Mouse (Mus musculus) cortical plate, adult 2 months (tissue): Measurements from ENCODE around the gene Eif2b2. TPM values are rescaled to one million over a fixed set of nuclear protein-coding genes. Genes with fewer than 3 reads are reported as not detected.

Experiments
- H3K27ac ChIP-seq: fragments of 200-500 bp; 2 replicates; pipeline ENCODE4 v1.5.1; 2012; ENCODE audit warnings: low read length, control low read depth, inconsistent platforms; ENCODE audit not compliant: insufficient read depth
- H3K4me1 ChIP-seq: fragments of 200-500 bp; 2 replicates; pipeline ENCODE4 v1.6.1; 2011; ENCODE audit warnings: low read length; ENCODE audit not compliant: control insufficient read depth, insufficient read depth
- H3K4me3 ChIP-seq: fragments of 200-500 bp; 2 replicates; pipeline ENCODE4 v1.5.1; 2011; ENCODE audit warnings: mild to moderate bottlenecking, low read length, control low read depth; ENCODE audit not compliant: insufficient read depth
- CTCF ChIP-seq: fragments of 200-500 bp; IDR thresholded peaks from 2 replicates; pipeline ENCODE4 v1.5.1; 2011; ENCODE audit warnings: mild to moderate bottlenecking, control low read depth, low read length; ENCODE audit not compliant: insufficient read depth; ENCODE audit errors: extremely low read depth
- POLR2A ChIP-seq: fragments of 200-500 bp; IDR thresholded peaks from 2 replicates; pipeline ENCODE4 v1.6.1; 2011; ENCODE audit warnings: mild to moderate bottlenecking, low read length, control low read depth; ENCODE audit not compliant: insufficient read depth; ENCODE audit errors: extremely low read depth
- polyA plus RNA-seq: library from polyadenylated mRNA; depleted of rRNA; stranded (reverse); fragments of >200 nt; gene quantifications from 2 replicates; pipeline ENCODE4 v1.2.3, GENCODE M21; 2012; rRNA removed

Gene Eif2b2
- 90.4 and 101 TPM in 2 replicates for polyA plus RNA-seq

- TF ChIP-seq CTCF (no peak), POLR2A (peak; percentile 22; the same call in 1 of the 2 replicates)
- Histone ChIP-seq H3K4me1 (peaks cover 2% of the 10 kb centered on the region; the same call in 1 of the 2 replicates), H3K4me3 (peak within 1 kb of the TSS; percentile 84), H3K27ac (no peak within 1 kb of the TSS)
These were observed at the start of gene Eif2b2 for GRCm38 (mm10) chr12:85219236-85219904. Gene Eif2b2, plus strand, starts transcription at chr12:85219481.

GRCm38 (mm10) chr12:85169877-85170276 lies 49.4 kb upstream of the Eif2b2 start:
- TF ChIP-seq POLR2A (no peak), CTCF (no peak)
- no peak overlapping the region for H3K27ac ChIP-seq
- no peaks in the 10 kb centered on the region for H3K4me1 ChIP-seq
- H3K4me3 ChIP-seq: no peak overlapping the region

- Histone ChIP-seq H3K4me1 (no peaks in the 10 kb centered on the region), H3K27ac (no peak overlapping the region), H3K4me3 (no peak overlapping the region)
- TF ChIP-seq POLR2A (no peak), CTCF (no peak)
These were observed 48.9 kb upstream of the Eif2b2 start for GRCm38 (mm10) chr12:85170284-85170947.

DNA sequence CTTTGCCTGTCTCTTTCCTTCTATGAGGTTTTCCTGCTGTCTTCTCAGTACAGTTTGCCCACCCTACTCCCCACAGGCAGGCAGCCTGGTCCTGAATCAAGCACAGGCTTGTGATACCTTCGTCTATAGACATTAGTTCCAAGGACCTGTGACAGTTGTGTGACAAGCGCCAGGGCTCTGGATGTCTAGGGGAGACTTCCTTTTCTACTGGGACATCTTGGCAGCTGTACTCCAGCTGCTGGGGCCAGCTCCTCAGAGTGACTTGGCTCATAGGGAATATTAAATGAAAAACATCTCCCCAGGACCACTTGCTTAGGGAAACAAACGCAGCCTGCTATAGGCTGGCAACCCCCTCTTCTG lies 48.4 kb upstream of the Eif2b2 start:
- Histone ChIP-seq H3K27ac (no peak overlapping the region), H3K4me3 (no peak overlapping the region), H3K4me1 (no peaks in the 10 kb centered on the region)
- no peak for TF ChIP-seq POLR2A
- TF ChIP-seq CTCF: no peak

- TF ChIP-seq CTCF: no peak
- TF ChIP-seq POLR2A: no peak
- H3K27ac ChIP-seq: no peak overlapping the region
- H3K4me1 ChIP-seq: no peaks in the 10 kb centered on the region
- H3K4me3 ChIP-seq: no peak overlapping the region
These were observed 45.3 kb upstream of the Eif2b2 start for GRCm38 (mm10) chr12:85174016-85174415.

DNA sequence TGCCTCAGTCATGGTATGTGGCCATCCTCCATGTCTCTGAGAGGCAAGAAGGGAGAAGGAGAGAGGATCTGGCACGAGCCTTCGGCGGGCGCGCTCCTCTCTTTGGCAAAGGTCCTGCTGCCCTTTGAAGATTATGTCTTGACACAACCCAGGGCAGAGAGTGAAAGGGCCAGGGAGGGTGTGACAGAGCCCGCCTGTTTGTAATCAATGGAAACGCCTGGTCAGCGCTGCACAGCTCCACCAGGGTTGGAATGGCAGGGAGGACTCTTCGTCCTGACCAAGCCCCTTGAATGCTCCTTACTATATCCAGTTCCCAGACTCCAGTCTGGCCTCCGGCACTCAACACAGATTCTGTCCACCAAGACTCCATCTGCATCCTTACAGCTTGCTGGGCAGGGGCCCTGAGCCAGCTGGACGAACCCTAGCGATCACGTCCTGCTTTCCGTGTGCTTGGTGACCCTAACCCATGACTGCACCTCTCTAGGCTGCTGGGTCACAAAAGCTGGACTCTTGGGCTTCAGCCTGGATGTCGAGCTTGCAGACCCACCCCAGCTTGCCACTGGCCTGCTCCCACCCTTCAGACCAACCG lies 44.1 kb upstream of the Eif2b2 start:
- Histone ChIP-seq H3K4me3 (no peak overlapping the region), H3K27ac (no peak overlapping the region), H3K4me1 (no peaks in the 10 kb centered on the region)
- TF ChIP-seq CTCF: no peak
- no peak for TF ChIP-seq POLR2A

- no peak overlapping the region; the same call in 1 of the 2 replicates for H3K4me3 ChIP-seq
- no peak overlapping the region for H3K27ac ChIP-seq
- H3K4me1 ChIP-seq: no peaks in the 10 kb centered on the region
- no peak for TF ChIP-seq CTCF
- no peak for TF ChIP-seq POLR2A
These were observed 43.1 kb upstream of the Eif2b2 start for GRCm38 (mm10) chr12:85175926-85176845.

- Histone ChIP-seq H3K4me3 (no peak overlapping the region; the same call in 1 of the 2 replicates), H3K4me1 (no peaks in the 10 kb centered on the region), H3K27ac (no peak overlapping the region)
- TF ChIP-seq POLR2A: no peak
- TF ChIP-seq CTCF: no peak
These were observed 42.3 kb upstream of the Eif2b2 start for GRCm38 (mm10) chr12:85176846-85177523.
